Mouse (Mus musculus) gastrocnemius, postnatal 4 days (tissue): ENCODE measurements at regions not wholly inside any gene's neighbourhood (a gene's known extent, or its start where the extent isn't known, plus 50 kb on each side); places are given as distances from the start of the nearest gene placed in this dataset.
"Not testable (repeated sequence)": the region's sequence is repeated elsewhere in the genome, so short reads cannot be mapped to it uniquely, and the experiment has no call there.

Source experiments
- DNase-seq, 2 experiments: peaks; one replicate each; pipeline ENCODE4 v3.0.0; 2021 to 2022; ENCODE audit warnings: low spot score in 2 of 2, mixed read lengths in 2 of 2

- no peak for DNase-seq
These were observed 146.2 kb downstream of the Kcnrg start for GRCm38 (mm10) chr14:61753421-61753820.

GRCm38 (mm10) chr14:61756651-61757050 is 149.4 kb downstream of the Kcnrg start:
- DNase-seq, result no peak

DNA sequence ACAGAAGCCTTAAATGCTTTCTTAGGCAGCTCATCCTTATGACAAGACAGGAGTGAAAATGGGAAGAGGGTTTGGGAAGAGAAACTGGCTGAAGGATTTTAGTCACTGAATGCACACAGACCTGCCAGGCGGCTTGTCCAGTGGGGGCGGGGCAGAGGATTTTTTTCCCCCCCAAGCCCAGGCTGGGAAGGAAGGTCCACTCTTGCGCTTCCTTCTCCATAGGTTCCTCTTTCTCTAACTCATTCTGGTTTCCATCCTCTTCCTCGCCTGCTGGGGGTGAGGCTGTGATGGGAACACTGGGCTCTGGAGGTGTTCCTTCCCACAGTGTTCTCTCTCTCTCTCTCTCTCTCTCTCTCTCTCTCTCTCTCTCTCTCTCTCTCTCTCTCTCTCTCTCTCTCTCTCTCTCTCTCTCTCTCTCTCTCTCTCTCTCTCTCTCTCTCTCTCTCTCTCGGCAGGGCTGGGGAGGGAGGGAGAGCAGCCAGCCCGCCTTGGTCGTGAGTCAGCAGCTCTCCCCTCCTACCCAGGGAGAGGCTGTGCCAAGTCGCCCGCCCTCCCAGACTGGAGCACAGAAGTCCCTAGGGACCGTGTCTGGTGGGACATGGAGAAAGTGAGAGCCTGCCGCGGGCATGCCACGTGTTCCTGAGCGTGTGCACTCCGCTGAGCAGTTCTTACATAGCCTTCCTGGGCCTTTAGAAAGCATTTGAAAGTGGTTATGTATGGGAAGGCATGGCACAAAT is 150.0 kb downstream of the Kcnrg start:
- DNase-seq, result peak; percentile 31 to 73

GRCm38 (mm10) chr14:61757823-61758175 is 150.5 kb downstream of the Kcnrg start:
- no peak for DNase-seq

DNA sequence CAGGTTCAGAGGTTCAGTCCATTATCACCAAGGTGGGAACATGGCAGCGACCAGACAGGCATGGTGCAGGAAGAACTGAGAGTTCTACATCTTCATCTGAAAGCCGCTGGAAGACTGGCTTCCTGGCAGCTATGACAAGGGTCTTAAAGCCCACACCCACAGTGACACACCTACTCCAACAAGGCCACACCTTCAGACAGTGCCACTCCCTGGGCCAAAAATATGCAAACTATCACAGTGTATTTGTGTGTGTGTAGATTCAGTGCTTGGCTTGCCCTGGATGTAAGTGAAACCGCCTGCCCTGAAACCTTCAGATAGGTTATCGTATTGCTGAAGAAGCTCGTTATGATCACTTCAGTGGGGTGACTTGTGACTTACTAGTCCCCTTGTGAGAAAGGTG is 151.3 kb downstream of the Kcnrg start:
- DNase-seq, result no peak

GRCm38 (mm10) chr14:61760176-61760575 is 152.9 kb downstream of the Kcnrg start:
- not testable (repeated sequence) for DNase-seq

- no peak for DNase-seq
These were observed 154.8 kb downstream of the Kcnrg start for GRCm38 (mm10) chr14:61762076-61762475.

- no peak for DNase-seq
These were observed 162.6 kb downstream of the Kcnrg start for GRCm38 (mm10) chr14:61769881-61770280.

- DNase-seq, result no peak
These were observed 166.9 kb downstream of the Kcnrg start for GRCm38 (mm10) chr14:61774171-61774570.

GRCm38 (mm10) chr14:61778618-61779017 is 171.4 kb downstream of the Kcnrg start:
- DNase-seq, result no peak

DNA sequence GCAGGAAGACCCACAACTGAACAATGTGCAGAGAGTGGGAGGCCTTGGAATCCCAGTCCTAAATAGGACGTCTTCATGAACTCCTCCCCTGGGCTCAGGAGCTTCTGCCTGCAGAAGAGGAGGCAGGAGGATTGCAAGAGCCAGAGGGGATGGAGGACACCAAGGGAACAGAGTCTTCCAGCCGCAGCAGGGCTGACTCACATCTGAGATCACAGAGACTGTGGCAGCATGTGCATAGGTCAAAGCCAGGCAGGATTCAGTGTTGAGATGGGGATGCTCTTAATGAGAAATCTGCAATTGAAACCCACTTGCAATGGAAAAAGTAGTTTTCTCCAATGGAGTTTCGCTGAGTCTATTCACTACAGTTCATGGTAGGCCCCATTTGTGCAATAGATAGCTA is 175.9 kb downstream of the Kcnrg start:
- no peak for DNase-seq

- no peak for DNase-seq
These were observed 177.4 kb downstream of the Kcnrg start for GRCm38 (mm10) chr14:61784609-61785008.

DNA sequence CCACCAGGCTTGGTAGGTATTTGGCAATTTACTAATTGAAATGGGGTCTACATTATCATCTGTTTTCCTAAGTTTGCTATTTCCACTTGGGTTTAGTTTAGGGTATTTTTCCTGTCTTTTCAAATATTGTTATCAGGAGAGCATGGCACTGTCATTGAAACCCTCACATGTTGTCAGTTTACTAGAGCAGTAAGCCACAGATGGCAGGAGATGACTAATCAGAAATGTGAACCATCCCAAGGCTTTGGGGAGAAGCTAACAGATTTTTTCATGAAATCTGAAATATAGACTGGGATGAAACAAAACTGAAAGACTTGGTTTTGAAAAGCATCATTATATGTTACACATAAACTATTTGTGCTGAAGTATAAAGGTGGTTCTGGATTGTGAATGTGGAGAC is 178.8 kb downstream of the Kcnrg start:
- DNase-seq, result no peak

GRCm38 (mm10) chr14:61787746-61788145 is 180.5 kb downstream of the Kcnrg start:
- DNase-seq, result no peak

- peak; percentile 48 to 67 for DNase-seq
These were observed 181.9 kb downstream of the Kcnrg start for GRCm38 (mm10) chr14:61788998-61789790.

GRCm38 (mm10) chr14:61795976-61796645 is 188.9 kb downstream of the Kcnrg start:
- no peak for DNase-seq

DNA sequence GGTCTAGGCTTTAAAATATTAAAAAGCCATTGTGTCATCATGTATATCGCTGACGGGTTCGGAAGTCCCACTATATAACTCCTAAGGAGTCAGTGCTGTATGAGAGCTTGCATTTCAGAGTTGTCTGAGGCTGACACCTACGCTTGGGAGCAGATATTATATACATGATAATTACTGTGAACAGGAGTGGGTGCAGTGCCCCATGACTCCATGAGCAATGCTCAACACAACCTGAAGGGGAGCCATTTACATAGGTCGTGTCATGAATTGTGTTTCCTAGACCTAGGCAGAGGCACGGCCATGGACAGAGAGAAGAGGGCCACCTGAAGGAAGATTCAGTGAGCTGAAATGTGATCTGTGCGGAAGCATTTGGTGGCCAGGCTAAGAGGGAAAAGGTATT is 189.4 kb downstream of the Kcnrg start:
- DNase-seq, result no peak

- no peak for DNase-seq
These were observed 196.2 kb downstream of the Kcnrg start for GRCm38 (mm10) chr14:61803421-61803925.

DNA sequence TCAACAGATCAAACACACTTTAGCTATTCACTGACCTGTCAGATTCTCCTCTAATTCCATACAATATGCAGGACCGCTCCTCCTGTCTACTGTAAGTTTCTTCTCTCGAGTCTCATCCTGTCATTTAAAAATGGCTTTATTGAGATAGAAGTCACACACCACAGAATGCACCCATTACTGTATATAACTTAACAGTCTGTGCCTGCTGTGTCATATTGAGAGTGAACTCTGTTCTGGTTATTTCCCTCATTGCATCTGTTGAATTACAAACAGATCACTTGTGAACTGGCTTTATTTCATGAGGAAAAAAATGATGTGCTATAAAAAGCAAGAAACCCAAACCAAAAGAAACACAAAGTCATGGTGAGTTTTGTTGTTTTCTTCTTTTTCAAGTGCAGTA is 198.2 kb downstream of the Kcnrg start:
- DNase-seq, result no peak

- DNase-seq, result no peak
These were observed 200.9 kb downstream of the Kcnrg start for GRCm38 (mm10) chr14:61808193-61808592.

DNA sequence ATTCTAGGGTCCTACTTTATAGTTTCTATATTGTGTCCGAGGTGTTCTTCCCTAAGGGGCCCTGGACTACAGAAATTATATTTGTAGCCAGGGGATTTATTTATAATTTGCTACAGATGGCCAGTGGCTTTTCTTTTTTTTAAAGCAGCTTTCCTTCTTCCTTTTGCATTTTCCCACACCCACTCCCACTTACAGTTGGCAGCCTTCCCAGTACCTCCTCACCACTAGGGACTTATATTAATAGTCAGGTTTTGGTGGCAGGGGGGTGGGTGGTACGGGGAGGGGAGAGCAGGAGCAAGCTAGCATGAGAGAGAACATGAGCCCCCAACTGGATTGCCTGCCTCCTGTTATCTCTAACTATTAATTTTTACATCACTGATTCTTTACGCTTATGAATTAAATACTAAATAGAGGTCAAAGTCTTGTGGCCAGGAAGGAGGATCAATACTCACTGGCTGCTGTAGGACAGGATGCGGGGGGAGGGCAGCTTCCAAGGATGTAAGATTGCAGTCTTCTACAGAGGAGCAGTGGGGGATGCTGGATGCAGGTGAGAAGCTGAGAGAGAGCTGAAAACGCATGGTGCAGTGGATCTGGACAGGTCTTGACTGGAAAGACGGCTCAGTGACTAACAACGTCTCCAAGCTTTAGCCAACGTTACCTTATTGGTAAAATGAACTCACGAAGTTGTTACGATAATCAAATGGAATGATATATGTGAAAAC is 202.6 kb downstream of the Kcnrg start:
- DNase-seq, result no peak
